Mouse (Mus musculus): ENCODE measurements at regions not wholly inside any gene's neighbourhood (a gene's known extent, or its start where the extent isn't known, plus 50 kb on each side); places are given as distances from the start of the nearest gene placed in this dataset.

DNA sequence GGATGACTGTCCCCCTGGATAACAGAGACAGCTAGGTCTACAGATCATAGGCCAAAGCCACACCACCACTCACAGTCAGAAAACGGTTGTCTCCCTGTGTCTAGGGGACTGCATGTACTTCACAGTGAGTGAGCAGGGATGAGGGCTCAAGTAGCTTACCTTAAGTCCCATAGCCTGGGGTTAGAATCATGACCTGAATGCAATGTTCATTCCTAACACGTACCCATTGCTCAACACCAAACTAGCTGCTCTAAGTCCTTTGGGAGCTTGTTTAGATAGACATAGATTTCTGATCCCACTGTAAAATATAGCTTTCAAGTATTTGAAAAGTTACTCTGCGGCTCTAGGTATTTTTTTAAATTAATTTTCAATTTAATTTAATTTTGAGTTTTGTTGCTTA lies 426.6 kb downstream of the Fgf9 start:
- no peak for ATAC-seq (replicated peaks; ENCODE audit: low FRiP score, low read depth)
- TF ChIP-seq CTCF (IDR thresholded peaks at IDR 0.05; ENCODE audit: low read depth) = no peak
- 92% methylated on average over 3 of the region's 3 CpGs for WGBS
- no peaks in the 10 kb centered on the region for H3K9me3 ChIP-seq (replicated peaks; ENCODE audit: low read length)
- H3K4me2 ChIP-seq (ENCODE audit: low read length) = no peak overlapping the region
- DNase-seq (ENCODE audit: low spot score) = no peak
- H3K36me3 ChIP-seq (ENCODE audit: insufficient read depth, low read length) = no peaks in the 10 kb centered on the region
- H3K4me3 ChIP-seq (replicated peaks; ENCODE audit: low read depth, low read length) = no peak overlapping the region
- H3K27me3 ChIP-seq (ENCODE audit: insufficient read depth, low read length) = no peaks in the 10 kb centered on the region
- no peak overlapping the region for H3K9ac ChIP-seq (ENCODE audit: low read depth, low read length)
- no peaks in the 10 kb centered on the region for H3K4me1 ChIP-seq (replicated peaks; ENCODE audit: insufficient read depth, low read length)
- no peak overlapping the region for H3K27ac ChIP-seq

DNA sequence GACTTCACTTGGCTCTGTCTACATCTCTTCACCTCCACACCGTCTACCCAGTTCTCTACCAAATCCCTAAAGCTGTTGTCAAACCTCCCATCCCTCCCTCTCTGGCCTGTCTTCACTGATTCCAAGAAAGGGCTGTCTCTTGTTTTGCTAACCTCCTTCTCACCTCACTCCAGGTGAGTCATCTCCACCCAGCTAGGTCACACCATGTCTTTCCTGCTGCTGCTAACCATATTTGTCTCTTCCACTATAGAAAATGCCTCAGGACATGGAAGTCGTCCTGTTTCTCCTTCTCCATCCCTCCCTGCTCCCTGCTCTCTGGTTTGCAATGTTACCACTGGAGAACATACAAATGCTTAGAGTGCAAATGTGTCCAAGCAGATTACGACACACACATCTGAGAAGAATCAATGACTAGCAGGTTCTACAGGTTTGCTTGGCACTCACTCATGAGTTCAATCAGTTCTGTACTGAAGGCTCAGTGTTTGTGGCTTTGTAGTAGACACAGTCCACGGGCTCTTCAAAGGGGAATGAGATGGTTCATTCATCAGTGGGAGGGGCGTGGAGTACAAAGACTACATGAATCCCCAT lies 424.1 kb downstream of the Fgf9 start:
- no peak overlapping the region for H3K4me3 ChIP-seq (replicated peaks; ENCODE audit: low read depth, low read length)
- WGBS = 80% methylated on average over 5 of the region's 5 CpGs
- H3K9me3 ChIP-seq (replicated peaks; ENCODE audit: low read length) = no peaks in the 10 kb centered on the region
- no peak for ATAC-seq (replicated peaks; ENCODE audit: low FRiP score, low read depth)
- H3K4me1 ChIP-seq (replicated peaks; ENCODE audit: insufficient read depth, low read length) = no peaks in the 10 kb centered on the region
- no peak for DNase-seq (ENCODE audit: low spot score)
- H3K27ac ChIP-seq = no peak overlapping the region
- H3K36me3 ChIP-seq (ENCODE audit: insufficient read depth, low read length) = no peaks in the 10 kb centered on the region
- no peak overlapping the region for H3K4me2 ChIP-seq (ENCODE audit: low read length)
- H3K27me3 ChIP-seq (ENCODE audit: insufficient read depth, low read length) = no peaks in the 10 kb centered on the region
- no peak for TF ChIP-seq CTCF (IDR thresholded peaks at IDR 0.05; ENCODE audit: low read depth)
- no peak overlapping the region for H3K9ac ChIP-seq (ENCODE audit: low read depth, low read length)

DNA sequence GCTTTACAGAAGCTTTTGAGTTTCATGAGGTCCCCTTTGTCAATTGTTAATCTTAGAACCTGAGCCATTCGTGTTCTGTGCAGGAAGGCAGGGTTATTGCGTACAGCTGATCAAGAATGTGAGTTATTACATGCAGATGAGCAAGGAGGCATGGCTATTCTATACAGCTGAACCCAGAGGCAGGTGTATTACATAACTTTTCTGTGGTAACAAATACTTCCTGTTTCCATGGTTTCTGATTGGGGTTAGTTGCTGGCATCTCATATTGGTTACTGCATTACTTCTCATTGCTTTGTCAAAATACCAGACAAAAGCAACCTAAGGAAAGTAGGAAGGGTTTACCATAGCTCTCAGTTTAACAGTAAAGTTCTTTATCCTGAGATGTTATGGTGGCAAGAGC lies 421.8 kb downstream of the Fgf9 start:
- H3K36me3 ChIP-seq (ENCODE audit: insufficient read depth, low read length) = no peaks in the 10 kb centered on the region
- no peak overlapping the region for H3K4me3 ChIP-seq (replicated peaks; ENCODE audit: low read depth, low read length)
- H3K9me3 ChIP-seq (replicated peaks; ENCODE audit: low read length) = no peaks in the 10 kb centered on the region
- H3K9ac ChIP-seq (ENCODE audit: low read depth, low read length) = no peak overlapping the region
- 78% methylated on average over 2 of the region's 2 CpGs for WGBS
- DNase-seq (ENCODE audit: low spot score) = no peak
- no peak overlapping the region for H3K27ac ChIP-seq
- no peak for TF ChIP-seq CTCF (IDR thresholded peaks at IDR 0.05; ENCODE audit: low read depth)
- no peaks in the 10 kb centered on the region for H3K27me3 ChIP-seq (ENCODE audit: insufficient read depth, low read length)
- no peaks in the 10 kb centered on the region for H3K4me1 ChIP-seq (replicated peaks; ENCODE audit: insufficient read depth, low read length)
- no peak for ATAC-seq (replicated peaks; ENCODE audit: low FRiP score, low read depth)
- H3K4me2 ChIP-seq (ENCODE audit: low read length) = no peak overlapping the region

DNA sequence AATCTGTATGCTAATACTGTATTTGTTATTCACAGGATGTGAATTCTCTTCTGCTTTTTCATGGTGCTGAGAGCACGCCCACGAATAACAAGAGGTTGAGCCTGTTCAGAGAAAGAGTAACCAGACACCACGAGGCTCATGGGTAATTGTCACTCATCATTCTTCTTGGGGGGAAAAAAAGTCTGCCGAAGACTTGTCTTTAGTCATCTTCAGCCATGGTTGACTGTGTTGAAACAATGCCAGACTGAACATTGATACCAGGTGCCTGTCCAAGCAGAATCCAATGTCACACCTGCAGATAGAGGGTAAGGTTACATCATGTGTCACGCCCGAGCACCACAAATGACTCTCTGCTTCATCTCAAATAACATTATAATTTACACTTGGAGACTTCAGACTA lies 418.5 kb downstream of the Fgf9 start:
- H3K9ac ChIP-seq (ENCODE audit: low read depth, low read length) = no peak overlapping the region
- 53% methylated on average over 6 of the region's 6 CpGs for WGBS
- no peak overlapping the region for H3K4me3 ChIP-seq (replicated peaks; ENCODE audit: low read depth, low read length)
- H3K27me3 ChIP-seq (ENCODE audit: insufficient read depth, low read length) = no peaks in the 10 kb centered on the region
- H3K9me3 ChIP-seq (replicated peaks; ENCODE audit: low read length) = no peaks in the 10 kb centered on the region
- peak; percentile 66 for DNase-seq (ENCODE audit: low spot score)
- no peak overlapping the region for H3K4me2 ChIP-seq (ENCODE audit: low read length)
- no peak overlapping the region for H3K27ac ChIP-seq
- TF ChIP-seq CTCF (IDR thresholded peaks at IDR 0.05; ENCODE audit: low read depth) = no peak
- no peaks in the 10 kb centered on the region for H3K4me1 ChIP-seq (replicated peaks; ENCODE audit: insufficient read depth, low read length)
- H3K36me3 ChIP-seq (ENCODE audit: insufficient read depth, low read length) = no peaks in the 10 kb centered on the region
- no peak; the same call in 1 of the 2 replicates for ATAC-seq (replicated peaks; ENCODE audit: low FRiP score, low read depth)

DNA sequence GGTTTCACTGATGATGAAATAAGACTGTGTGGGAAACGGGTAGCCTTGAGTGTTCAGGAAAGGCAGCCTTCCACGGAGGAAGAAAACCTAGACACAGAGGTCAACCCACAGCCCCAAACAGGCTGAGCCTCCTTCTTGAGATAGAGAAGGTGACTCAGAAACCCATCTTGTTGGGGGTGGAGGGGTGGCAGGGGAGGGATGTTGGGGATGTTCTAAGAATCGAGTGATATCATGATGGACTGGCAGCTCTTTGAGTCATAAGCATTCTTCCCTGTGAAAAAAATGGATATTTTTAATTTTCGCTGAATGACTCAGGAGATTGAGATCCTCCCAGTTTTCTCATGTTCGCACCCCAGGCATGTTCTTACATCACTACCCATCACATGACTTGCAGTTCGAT lies 417.5 kb downstream of the Fgf9 start:
- WGBS = 91% methylated on average over 6 of the region's 6 CpGs
- H3K4me2 ChIP-seq (ENCODE audit: low read length) = no peak overlapping the region
- no peak for TF ChIP-seq CTCF (IDR thresholded peaks at IDR 0.05; ENCODE audit: low read depth)
- H3K4me1 ChIP-seq (replicated peaks; ENCODE audit: insufficient read depth, low read length) = no peaks in the 10 kb centered on the region
- no peaks in the 10 kb centered on the region for H3K27me3 ChIP-seq (ENCODE audit: insufficient read depth, low read length)
- H3K9me3 ChIP-seq (replicated peaks; ENCODE audit: low read length) = no peaks in the 10 kb centered on the region
- DNase-seq (ENCODE audit: low spot score) = no peak
- H3K4me3 ChIP-seq (replicated peaks; ENCODE audit: low read depth, low read length) = no peak overlapping the region
- no peak for ATAC-seq (replicated peaks; ENCODE audit: low FRiP score, low read depth)
- H3K9ac ChIP-seq (ENCODE audit: low read depth, low read length) = no peak overlapping the region
- no peak overlapping the region for H3K27ac ChIP-seq
- H3K36me3 ChIP-seq (ENCODE audit: insufficient read depth, low read length) = no peaks in the 10 kb centered on the region

DNA sequence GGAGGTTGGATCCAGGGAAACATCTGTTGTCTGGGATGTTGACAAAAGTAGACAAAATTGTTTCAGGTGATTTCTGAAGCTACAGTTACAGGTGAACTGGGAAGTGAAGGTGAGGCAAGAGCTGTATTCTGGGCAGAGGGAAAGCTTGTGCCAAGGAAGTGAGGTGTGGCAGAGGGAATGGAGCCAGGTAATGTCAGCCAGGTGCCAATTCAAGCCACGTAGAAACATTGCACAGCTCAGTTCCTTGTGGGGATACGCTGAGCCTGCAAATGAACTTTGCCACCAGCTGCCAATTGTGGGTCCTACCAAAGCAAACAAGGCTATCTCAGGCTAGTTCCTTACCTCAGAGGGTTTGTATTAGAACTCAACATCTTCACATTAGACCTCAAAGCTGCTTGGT lies 410.1 kb downstream of the Fgf9 start:
- DNase-seq (ENCODE audit: low spot score) = no peak
- no peaks in the 10 kb centered on the region for H3K27me3 ChIP-seq (ENCODE audit: insufficient read depth, low read length)
- H3K4me2 ChIP-seq (ENCODE audit: low read length) = no peak overlapping the region
- H3K9me3 ChIP-seq (replicated peaks; ENCODE audit: low read length) = no peaks in the 10 kb centered on the region
- no peaks in the 10 kb centered on the region for H3K4me1 ChIP-seq (replicated peaks; ENCODE audit: insufficient read depth, low read length)
- no peak for ATAC-seq (replicated peaks; ENCODE audit: low FRiP score, low read depth)
- no peak overlapping the region for H3K4me3 ChIP-seq (replicated peaks; ENCODE audit: low read depth, low read length)
- H3K36me3 ChIP-seq (ENCODE audit: insufficient read depth, low read length) = no peaks in the 10 kb centered on the region
- no peak overlapping the region for H3K9ac ChIP-seq (ENCODE audit: low read depth, low read length)
- TF ChIP-seq CTCF (IDR thresholded peaks at IDR 0.05; ENCODE audit: low read depth) = no peak
- WGBS = 80% methylated on average over 2 of the region's 2 CpGs
- H3K27ac ChIP-seq = no peak overlapping the region

DNA sequence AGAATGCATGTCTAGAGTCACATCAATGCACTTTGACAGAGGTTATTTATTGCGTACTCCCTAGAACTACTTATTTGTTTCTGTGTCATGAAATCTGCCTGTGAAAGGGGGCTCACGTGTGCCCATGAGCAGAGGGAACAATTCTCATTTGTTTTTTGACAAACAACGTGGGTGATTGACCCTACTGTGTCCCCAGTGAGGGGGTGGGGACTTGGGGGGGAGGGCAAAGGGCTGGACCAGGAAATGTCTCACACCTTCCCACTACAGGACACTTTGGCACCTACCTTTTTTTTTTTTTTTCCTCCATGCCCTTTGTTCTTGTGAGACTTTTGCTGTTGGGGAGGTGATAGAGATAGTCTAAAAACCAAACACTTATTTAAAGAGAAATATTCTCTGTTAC lies 400.3 kb downstream of the Fgf9 start:
- no peak for TF ChIP-seq CTCF (IDR thresholded peaks at IDR 0.05; ENCODE audit: low read depth)
- Histone ChIP-seq H3K36me3 (ENCODE audit: insufficient read depth, low read length) (no peaks in the 10 kb centered on the region), H3K9me3 (replicated peaks; ENCODE audit: low read length) (no peaks in the 10 kb centered on the region), H3K4me1 (replicated peaks; ENCODE audit: insufficient read depth, low read length) (no peaks in the 10 kb centered on the region), H3K9ac (ENCODE audit: low read depth, low read length) (no peak overlapping the region), H3K4me3 (replicated peaks; ENCODE audit: low read depth, low read length) (no peak overlapping the region), H3K27me3 (ENCODE audit: insufficient read depth, low read length) (no peaks in the 10 kb centered on the region), H3K27ac (no peak overlapping the region), H3K4me2 (ENCODE audit: low read length) (no peak overlapping the region)
- DNase-seq (ENCODE audit: low spot score) (peak; percentile 37), ATAC-seq (replicated peaks; ENCODE audit: low FRiP score, low read depth) (no peak)
- WGBS = 33% methylated on average over 3 of the region's 3 CpGs

Measured in kidney, postnatal 0 days (tissue).